Mouse (Mus musculus): ENCODE measurements around the gene Als2cl. TPM values are rescaled to one million over a fixed set of nuclear protein-coding genes. Genes with fewer than 3 reads are reported as not detected.

Als2cl gene
- total and polyA plus RNA-seq, 3 experiments = not detected

DNA sequence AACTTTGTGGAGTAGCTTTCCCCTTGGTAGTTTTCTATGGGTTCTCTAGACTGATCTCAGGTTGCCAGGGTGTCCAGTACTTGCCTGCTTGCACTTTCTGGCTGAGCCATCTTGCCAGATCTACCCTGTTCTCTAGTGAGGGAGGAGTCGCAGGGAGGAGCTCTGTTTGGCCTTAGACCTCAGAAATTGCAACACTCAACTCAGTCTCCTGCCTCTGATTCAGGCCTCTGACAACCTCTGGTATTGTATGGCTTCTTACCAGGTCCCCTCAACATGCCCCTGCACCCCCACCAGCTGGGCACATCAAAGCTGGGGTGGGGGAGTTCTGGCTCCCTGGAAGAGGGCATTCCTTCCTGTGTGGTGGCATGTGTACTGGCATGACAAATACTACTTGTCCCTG is 2.3 kb upstream of the Als2cl start:
- H3K27me3 ChIP-seq (ENCODE audit: insufficient read depth, low read length) = peaks cover 32% of the 10 kb centered on the region
- ATAC-seq (ENCODE audit: extremely low read depth, insufficient number of reproducible peaks, low FRiP score, poor library complexity, severe bottlenecking) (no peak), DNase-seq (ENCODE audit: low spot score) (no peak)
- no peak overlapping the region for H3K4me3 ChIP-seq (ENCODE audit: low read depth, low read length)
- H3K36me3 ChIP-seq (replicated peaks) = no peaks in the 10 kb centered on the region
- no peaks in the 10 kb centered on the region for H3K4me1 ChIP-seq (ENCODE audit: insufficient read depth, low read depth, low read length)
- TF ChIP-seq GATA1 (IDR thresholded peaks at IDR 0.05; ENCODE audit: borderline replicate concordance, low read length) (no peak), POLR2AphosphoS5 (IDR thresholded peaks at IDR 0.05; ENCODE audit: insufficient replicate concordance, low read depth, low read length) (no peak), CTCF (IDR thresholded peaks at IDR 0.05; ENCODE audit: low read depth, low read length) (no peak), TAL1 (conservative IDR thresholded peaks at IDR 0.05; ENCODE audit: low read depth, low read length) (no peak), GATA2 (IDR thresholded peaks at IDR 0.05; ENCODE audit: borderline replicate concordance, low read depth, low read length) (no peak)
- H3K9me3 ChIP-seq (replicated peaks) = no peaks in the 10 kb centered on the region

GRCm38 (mm10) chr9:110877888-110878287 is 1.8 kb upstream of the Als2cl start:
- ATAC-seq (ENCODE audit: extremely low read depth, insufficient number of reproducible peaks, low FRiP score, poor library complexity, severe bottlenecking) (no peak), DNase-seq (ENCODE audit: low spot score) (no peak)
- Histone ChIP-seq H3K36me3 (replicated peaks) (no peaks in the 10 kb centered on the region), H3K4me1 (ENCODE audit: insufficient read depth, low read depth, low read length) (no peaks in the 10 kb centered on the region), H3K4me3 (ENCODE audit: low read depth, low read length) (no peak overlapping the region), H3K27me3 (ENCODE audit: insufficient read depth, low read length) (peaks cover 27% of the 10 kb centered on the region), H3K9me3 (replicated peaks) (no peaks in the 10 kb centered on the region)
- TF ChIP-seq GATA1 (IDR thresholded peaks at IDR 0.05; ENCODE audit: borderline replicate concordance, low read length) (no peak), TAL1 (conservative IDR thresholded peaks at IDR 0.05; ENCODE audit: low read depth, low read length) (no peak), POLR2AphosphoS5 (IDR thresholded peaks at IDR 0.05; ENCODE audit: insufficient replicate concordance, low read depth, low read length) (no peak), CTCF (IDR thresholded peaks at IDR 0.05; ENCODE audit: low read depth, low read length) (no peak), GATA2 (IDR thresholded peaks at IDR 0.05; ENCODE audit: borderline replicate concordance, low read depth, low read length) (no peak)

- no peak for TF ChIP-seq CTCF (IDR thresholded peaks at IDR 0.05; ENCODE audit: low read depth, low read length)
- no peak for TF ChIP-seq GATA2 (IDR thresholded peaks at IDR 0.05; ENCODE audit: borderline replicate concordance, low read depth, low read length)
- TF ChIP-seq POLR2AphosphoS5 (IDR thresholded peaks at IDR 0.05; ENCODE audit: insufficient replicate concordance, low read depth, low read length) = no peak
- no peak for TF ChIP-seq GATA1 (IDR thresholded peaks at IDR 0.05; ENCODE audit: borderline replicate concordance, low read length)
- no peak for TF ChIP-seq TAL1 (conservative IDR thresholded peaks at IDR 0.05; ENCODE audit: low read depth, low read length)
- DNase-seq (ENCODE audit: low spot score) (no peak), ATAC-seq (ENCODE audit: extremely low read depth, insufficient number of reproducible peaks, low FRiP score, poor library complexity, severe bottlenecking) (no peak)
Measured at GRCm38 (mm10) chr9:110879998-110880561, 410 bp downstream of the Als2cl start, which contains the start of gene Tmie. Tmie (minus strand) TSS chr9:110880113.

DNA sequence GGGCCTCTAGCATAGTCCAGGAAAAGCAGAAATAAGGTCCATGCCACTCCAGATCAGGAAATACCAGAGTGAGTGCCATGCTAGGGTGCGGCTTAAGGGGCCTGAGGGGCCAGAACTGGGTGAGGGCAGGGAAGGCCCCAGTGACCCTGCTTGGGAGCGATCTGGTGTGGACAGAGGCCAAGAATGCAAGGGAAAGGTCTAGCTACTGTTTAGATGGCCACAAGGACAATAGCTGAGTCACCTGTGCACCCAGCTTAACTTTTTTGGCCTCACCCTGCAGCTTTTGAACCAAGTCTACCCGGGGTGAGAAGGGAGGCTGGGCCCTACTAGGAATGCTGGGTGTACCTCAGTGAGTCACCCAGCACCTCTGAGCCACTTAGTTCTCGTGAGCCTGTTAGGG is 1.1 kb downstream of the Als2cl start:
- no peak for ATAC-seq (ENCODE audit: extremely low read depth, insufficient number of reproducible peaks, low FRiP score, poor library complexity, severe bottlenecking)
- no peak for DNase-seq (ENCODE audit: low spot score)
- Histone ChIP-seq H3K27me3 (ENCODE audit: insufficient read depth, low read length) (peaks cover 23% of the 10 kb centered on the region), H3K4me1 (ENCODE audit: insufficient read depth, low read depth, low read length) (no peaks in the 10 kb centered on the region), H3K36me3 (replicated peaks) (no peaks in the 10 kb centered on the region), H3K9me3 (replicated peaks) (no peaks in the 10 kb centered on the region), H3K4me3 (ENCODE audit: low read depth, low read length) (no peak overlapping the region)
- TF ChIP-seq CTCF (IDR thresholded peaks at IDR 0.05; ENCODE audit: low read depth, low read length) (no peak), TAL1 (conservative IDR thresholded peaks at IDR 0.05; ENCODE audit: low read depth, low read length) (no peak), POLR2AphosphoS5 (IDR thresholded peaks at IDR 0.05; ENCODE audit: insufficient replicate concordance, low read depth, low read length) (no peak), GATA1 (IDR thresholded peaks at IDR 0.05; ENCODE audit: borderline replicate concordance, low read length) (no peak), GATA2 (IDR thresholded peaks at IDR 0.05; ENCODE audit: borderline replicate concordance, low read depth, low read length) (no peak)

More at GRCm38 (mm10) chr9:110879998-110880561, 410 bp downstream of the Als2cl start, which contains the start of gene Tmie:
- Histone ChIP-seq H3K4me1 (ENCODE audit: insufficient read depth, low read depth, low read length) (no peaks in the 10 kb centered on the region), H3K4me3 (ENCODE audit: low read depth, low read length) (no peak within 1 kb of the TSS), H3K9me3 (replicated peaks) (no peaks in the 10 kb centered on the region), H3K36me3 (replicated peaks) (no peaks in the 10 kb centered on the region), H3K27me3 (ENCODE audit: insufficient read depth, low read length) (peaks cover 23% of the 10 kb centered on the region)

GRCm38 (mm10) chr9:110881953-110882352 is 2.3 kb downstream of the Als2cl start:
- H3K9me3 ChIP-seq (replicated peaks) = no peaks in the 10 kb centered on the region

GRCm38 (mm10) chr9:110887388-110888303 is 8.0 kb downstream of the Als2cl start:
- ATAC-seq (ENCODE audit: extremely low read depth, insufficient number of reproducible peaks, low FRiP score, poor library complexity, severe bottlenecking) (no peak), DNase-seq (ENCODE audit: low spot score) (no peak)
- Histone ChIP-seq H3K36me3 (replicated peaks) (no peaks in the 10 kb centered on the region), H3K4me3 (ENCODE audit: low read depth, low read length) (no peak overlapping the region), H3K4me1 (ENCODE audit: insufficient read depth, low read depth, low read length) (peaks cover 2% of the 10 kb centered on the region; the same call in 1 of the 2 replicates), H3K9me3 (replicated peaks) (no peaks in the 10 kb centered on the region), H3K27me3 (ENCODE audit: insufficient read depth, low read length) (peaks cover 13% of the 10 kb centered on the region)
- TF ChIP-seq POLR2AphosphoS5 (IDR thresholded peaks at IDR 0.05; ENCODE audit: insufficient replicate concordance, low read depth, low read length) = no peak
- TF ChIP-seq CTCF (IDR thresholded peaks at IDR 0.05; ENCODE audit: low read depth, low read length) = no peak
- no peak for TF ChIP-seq TAL1 (conservative IDR thresholded peaks at IDR 0.05; ENCODE audit: low read depth, low read length)
- no peak for TF ChIP-seq GATA1 (IDR thresholded peaks at IDR 0.05; ENCODE audit: borderline replicate concordance, low read length)
- no peak for TF ChIP-seq GATA2 (IDR thresholded peaks at IDR 0.05; ENCODE audit: borderline replicate concordance, low read depth, low read length)

More at GRCm38 (mm10) chr9:110881953-110882352, 2.3 kb downstream of the Als2cl start:
- TF ChIP-seq GATA1 (IDR thresholded peaks at IDR 0.05; ENCODE audit: borderline replicate concordance, low read length) (no peak), TAL1 (conservative IDR thresholded peaks at IDR 0.05; ENCODE audit: low read depth, low read length) (no peak), POLR2AphosphoS5 (IDR thresholded peaks at IDR 0.05; ENCODE audit: insufficient replicate concordance, low read depth, low read length) (no peak), GATA2 (IDR thresholded peaks at IDR 0.05; ENCODE audit: borderline replicate concordance, low read depth, low read length) (no peak), CTCF (IDR thresholded peaks at IDR 0.05; ENCODE audit: low read depth, low read length) (no peak)
- H3K27me3 ChIP-seq (ENCODE audit: insufficient read depth, low read length) = peaks cover 26% of the 10 kb centered on the region
- no peak for DNase-seq (ENCODE audit: low spot score)
- no peaks in the 10 kb centered on the region for H3K36me3 ChIP-seq (replicated peaks)
- no peak overlapping the region for H3K4me3 ChIP-seq (ENCODE audit: low read depth, low read length)
- no peaks in the 10 kb centered on the region for H3K4me1 ChIP-seq (ENCODE audit: insufficient read depth, low read depth, low read length)
- ATAC-seq (ENCODE audit: extremely low read depth, insufficient number of reproducible peaks, low FRiP score, poor library complexity, severe bottlenecking) = no peak

Data from G1E (cell line).